28 mouse cellular contexts compared by ENCODE assay signal in the genomic region with DNA sequence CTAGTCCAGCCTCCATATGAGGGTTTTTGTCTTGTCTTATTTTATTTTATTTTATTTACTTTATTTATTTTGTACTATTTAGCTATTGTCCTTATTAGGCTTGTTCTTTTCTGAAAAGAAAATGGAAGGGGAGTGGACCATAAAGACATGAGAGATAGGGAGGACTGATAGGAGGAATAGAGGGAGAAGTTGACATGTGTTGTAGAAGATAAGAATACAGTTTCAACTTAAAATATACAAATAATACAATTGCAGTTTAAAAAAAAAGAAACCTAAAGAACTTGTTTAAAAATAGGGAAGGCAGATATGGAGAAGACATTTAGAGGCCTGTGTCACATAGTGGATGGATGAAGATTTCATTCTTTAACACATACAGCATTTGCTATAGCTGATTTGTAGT.
A peak's percentile ranks its signal among the peaks of the same experiment; 100 is the strongest.
DNase-seq lines count a peak whose midpoint lies in the region; ATAC-seq and TF ChIP-seq lines count a peak whose summit lies in the region.
"Had no signal": no experiment of that assay in that cellular context is flagged by ENCODE, and none has a peak within 500 bp of the region (broad histone marks: within the 10 kb centered on the region; RNA-seq: fewer than 3 reads in every experiment).

No protein-coding gene starts in this region.

- TF ChIP-seq CTCF in G1E (IDR thresholded peaks at IDR 0.05; ENCODE audit: low read depth, low read length) = no peak
- TF ChIP-seq CTCF in cerebellum, adult 2 months (IDR thresholded peaks at IDR 0.05; ENCODE audit: borderline replicate concordance, insufficient read depth, low read depth, low read length) = no peak

- no peak for DNase-seq in liver, embryonic 11.5 days (ENCODE audit: low spot score)
- DNase-seq in liver (no peak), G1E (ENCODE audit: low spot score) (peak; percentile 4), MEL-GATA-1-ER (ENCODE audit: extremely low read depth, low read depth) (peak; percentile 47)
- DNase-seq in retina, embryonic 14.5 days (ENCODE audit: low spot score) = no peak
- no peak for DNase-seq in right cerebral cortex, postnatal 14 days
- no peak for DNase-seq in cerebellum, adult 2 months
- DNase-seq: adrenal gland, postnatal 10 days; adrenal gland, postnatal 36 days; B cell, adult 2 months; cerebellum, adult 11-12 months; cerebellum, adult 9-10 months; cerebellum, postnatal 14 days; gastrocnemius, postnatal 10 days; gastrocnemius, postnatal 36 days; heart, adult 11 months; heart, postnatal 10 days; heart, postnatal 36 days had no signal

- no peaks in the 10 kb centered on the region for H3K27me3 ChIP-seq in liver, embryonic 11.5 days (replicated peaks; ENCODE audit: control insufficient read depth, insufficient read depth, low read length)
- H3K27me3 ChIP-seq in G1E (ENCODE audit: insufficient read depth, low read length) = no peaks in the 10 kb centered on the region
- H3K27me3 ChIP-seq in liver, embryonic 16.5 days (ENCODE audit: control insufficient read depth, insufficient read depth, low read depth, low read length) = no peaks in the 10 kb centered on the region
- H3K27me3 ChIP-seq in cerebellum, adult 2 months (ENCODE audit: control insufficient read depth, insufficient read depth, low read length) = no peaks in the 10 kb centered on the region
- H3K27me3 ChIP-seq: CH12.LX; forebrain, embryonic 13.5 days; heart, embryonic 12.5 days; heart, embryonic 15.5 days; hindbrain, embryonic 15.5 days; Patski had no signal

- H3K27ac ChIP-seq in liver, embryonic 11.5 days (ENCODE audit: low read depth, low read length) = no peak overlapping the region
- no peak overlapping the region for H3K27ac ChIP-seq in liver, embryonic 16.5 days (ENCODE audit: low read length)
- no peak overlapping the region for H3K27ac ChIP-seq in cerebellum, adult 2 months (ENCODE audit: insufficient read depth, low read length)
- H3K27ac ChIP-seq: forebrain, embryonic 10.5 days; forebrain, embryonic 13.5 days; heart, embryonic 15.5 days; hindbrain, embryonic 10.5 days; hindbrain, embryonic 15.5 days had no signal

- no peaks in the 10 kb centered on the region for H3K9me3 ChIP-seq in liver, embryonic 11.5 days (ENCODE audit: control insufficient read depth, low read length)
- no peaks in the 10 kb centered on the region for H3K9me3 ChIP-seq in G1E (replicated peaks)
- H3K9me3 ChIP-seq in liver, embryonic 16.5 days (replicated peaks; ENCODE audit: control insufficient read depth, low read length) = no peaks in the 10 kb centered on the region
- H3K9me3 ChIP-seq: forebrain, embryonic 10.5 days; forebrain, embryonic 13.5 days; heart, embryonic 12.5 days; heart, embryonic 15.5 days; hindbrain, embryonic 10.5 days; hindbrain, embryonic 15.5 days had no signal

- no peaks in the 10 kb centered on the region for H3K36me3 ChIP-seq in liver, embryonic 11.5 days (ENCODE audit: control insufficient read depth, insufficient read depth, low read length)
- H3K36me3 ChIP-seq in G1E (replicated peaks) = no peaks in the 10 kb centered on the region
- no peaks in the 10 kb centered on the region for H3K36me3 ChIP-seq in liver, embryonic 16.5 days (ENCODE audit: control insufficient read depth, insufficient read depth)
- H3K36me3 ChIP-seq: forebrain, embryonic 10.5 days; heart, embryonic 12.5 days; heart, embryonic 15.5 days; hindbrain, embryonic 10.5 days; hindbrain, embryonic 15.5 days had no signal

- H3K4me1 ChIP-seq in liver, embryonic 11.5 days (replicated peaks; ENCODE audit: control insufficient read depth, insufficient read depth, low read length) = no peaks in the 10 kb centered on the region
- H3K4me1 ChIP-seq in G1E (ENCODE audit: insufficient read depth, low read depth, low read length) = peaks cover 30% of the 10 kb centered on the region
- no peaks in the 10 kb centered on the region for H3K4me1 ChIP-seq in liver, embryonic 16.5 days (ENCODE audit: control insufficient read depth, low read depth, low read length)
- H3K4me1 ChIP-seq in cerebellum, adult 2 months (ENCODE audit: control insufficient read depth, insufficient read depth, low read length) = no peaks in the 10 kb centered on the region
- H3K4me1 ChIP-seq: forebrain, embryonic 10.5 days; forebrain, embryonic 13.5 days; heart, embryonic 12.5 days; heart, embryonic 15.5 days; hindbrain, embryonic 10.5 days; hindbrain, embryonic 15.5 days had no signal

- no peak overlapping the region for H3K9ac ChIP-seq in liver, embryonic 11.5 days (ENCODE audit: low read depth, low read length)
- no peak overlapping the region for H3K9ac ChIP-seq in liver, embryonic 16.5 days (ENCODE audit: low read depth, low read length)
- H3K9ac ChIP-seq: forebrain, embryonic 13.5 days; heart, embryonic 12.5 days; heart, embryonic 15.5 days; hindbrain, embryonic 15.5 days had no signal

- no peak overlapping the region for H3K4me2 ChIP-seq in liver, embryonic 11.5 days
- H3K4me2 ChIP-seq in liver, embryonic 16.5 days (ENCODE audit: low read depth, low read length) = no peak overlapping the region
- H3K4me2 ChIP-seq: forebrain, embryonic 13.5 days; heart, embryonic 12.5 days; heart, embryonic 15.5 days; hindbrain, embryonic 15.5 days had no signal

- no peak overlapping the region for H3K4me3 ChIP-seq in liver, embryonic 11.5 days (ENCODE audit: low read depth, low read length)
- no peak overlapping the region for H3K4me3 ChIP-seq in G1E (ENCODE audit: low read depth, low read length)
- H3K4me3 ChIP-seq in liver, embryonic 16.5 days (ENCODE audit: low read depth, low read length) = no peak overlapping the region
- H3K4me3 ChIP-seq in cerebellum, adult 2 months (replicated peaks; ENCODE audit: insufficient read depth, low read depth, low read length) = no peak overlapping the region
- H3K4me3 ChIP-seq: forebrain, embryonic 10.5 days; forebrain, embryonic 13.5 days; heart, embryonic 12.5 days; heart, embryonic 15.5 days; hindbrain, embryonic 10.5 days; hindbrain, embryonic 15.5 days had no signal

- TF ChIP-seq POLR2A in cerebellum, adult 2 months (IDR thresholded peaks at IDR 0.05; ENCODE audit: borderline replicate concordance, insufficient read depth, low read length) = no peak

- peak; percentile 64 for ATAC-seq in liver, embryonic 11.5 days (replicated peaks; ENCODE audit: low FRiP score)
- ATAC-seq in G1E (ENCODE audit: extremely low read depth, insufficient number of reproducible peaks, low FRiP score, poor library complexity, severe bottlenecking) = peak; percentile 96
- peak; percentile 47; the same call in 1 of the 2 replicates for ATAC-seq in liver, embryonic 16.5 days (ENCODE audit: low read depth)
- ATAC-seq: forebrain, embryonic 13.5 days; forebrain, embryonic 16.5 days; Patski had no signal

Comparison
In these comparisons a context has a peak if more than half of its experiments do, and no peak if none do; other contexts are left out.
1. DNase-seq: peak in G1E (single experiment) and MEL-GATA-1-ER (single experiment); none in liver, embryonic 11.5 days (single experiment), liver (single experiment), retina, embryonic 14.5 days (single experiment), right cerebral cortex, postnatal 14 days (single experiment) and cerebellum, adult 2 months (0 of 2).
2. Peak in every context shown above with its lines, with median percentiles within 50 percentile points of each other: ATAC-seq.